Mouse (Mus musculus) stomach, postnatal 0 days (tissue): ENCODE results near the gene Slc41a2.

Experiments
- CTCF ChIP-seq: IDR thresholded peaks from 2 replicates; pipeline ENCODE4 v1.5.1; 2016; ENCODE audit warnings: antibody characterized with exemption, low read depth, mild to moderate bottlenecking, moderate library complexity
- EP300 ChIP-seq: optimal IDR thresholded peaks from 2 replicates; pipeline ENCODE3; 2016; ENCODE audit warnings: antibody characterized with exemption

DNA sequence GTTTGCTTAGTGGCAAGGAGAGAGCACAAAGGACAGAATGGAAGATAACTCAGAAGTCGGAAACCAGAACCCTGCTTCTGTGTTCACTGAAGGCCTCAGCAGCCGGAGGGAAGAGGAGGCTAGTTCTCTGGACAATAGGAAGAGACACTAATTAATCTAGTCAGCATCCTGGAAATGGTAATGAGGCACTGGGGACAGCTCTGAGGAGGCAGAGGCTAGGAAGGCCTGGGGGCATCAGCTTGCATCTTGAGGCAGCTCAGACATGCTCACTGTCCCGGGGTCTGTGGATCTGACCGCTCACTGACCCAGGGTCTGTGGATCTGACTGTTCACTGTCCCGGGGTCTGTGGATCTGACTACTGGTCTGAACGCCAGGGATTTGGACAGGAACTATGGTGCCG, 92.0 kb downstream of the Slc41a2 start:
- TF ChIP-seq CTCF: no peak
- TF ChIP-seq EP300: no peak
